Mouse (Mus musculus) MEL (cell line): ENCODE measurements around the gene Mcub.

ENCODE experiments used
- CHD2 ChIP-seq: IDR thresholded peaks from 2 replicates; pipeline ENCODE4 v1.6.1; 2011; ENCODE audit warnings: low read length, improper control_type of control experiment
- EP300 ChIP-seq, 2 experiments: IDR thresholded peaks; 2 replicates each; pipeline ENCODE4 v1.6.1; 2011; ENCODE audit warnings: improper control_type of control experiment in 2 of 2, low read length in 2 of 2, low read depth in 1 of 2, mild to moderate bottlenecking in 1 of 2
- MAZ ChIP-seq: IDR thresholded peaks from 2 replicates; pipeline ENCODE4 v1.6.1; 2012; ENCODE audit warnings: low read depth, mild to moderate bottlenecking, inconsistent platforms, low read length, improper control_type of control experiment
- ZC3H11A ChIP-seq: IDR thresholded peaks from 2 replicates; pipeline ENCODE4 v1.6.1; 2012; ENCODE audit warnings: low read depth, mild to moderate bottlenecking, inconsistent platforms, low read length, improper control_type of control experiment

GRCm38 (mm10) chr3:129904381-129905132, 65.4 kb downstream of the Mcub start:
- TF ChIP-seq CHD2 = no peak
- TF ChIP-seq MAZ = no peak
- no peak for TF ChIP-seq ZC3H11A
- no peak for TF ChIP-seq EP300 (IDR thresholded peaks at IDR 0.05; ENCODE audit: low read depth in 1 of 2, low read length in 2 of 2)
